Mouse (Mus musculus) lung, postnatal 36 days (tissue): ENCODE measurements around the gene Lnx1.
A peak's percentile ranks its signal among the peaks of the same experiment; 100 is the strongest.

Experiments used
- DNase-seq: peaks from one replicate; pipeline ENCODE4 v3.0.0; 2022; ENCODE audit warnings: mixed read lengths

Gene Lnx1

GRCm38 (mm10) chr5:74600010-74600409 is 102.7 kb downstream of the Lnx1 start:
- DNase-seq = no peak

GRCm38 (mm10) chr5:74593147-74593546 is 109.6 kb downstream of the Lnx1 start:
- DNase-seq = no peak

DNA sequence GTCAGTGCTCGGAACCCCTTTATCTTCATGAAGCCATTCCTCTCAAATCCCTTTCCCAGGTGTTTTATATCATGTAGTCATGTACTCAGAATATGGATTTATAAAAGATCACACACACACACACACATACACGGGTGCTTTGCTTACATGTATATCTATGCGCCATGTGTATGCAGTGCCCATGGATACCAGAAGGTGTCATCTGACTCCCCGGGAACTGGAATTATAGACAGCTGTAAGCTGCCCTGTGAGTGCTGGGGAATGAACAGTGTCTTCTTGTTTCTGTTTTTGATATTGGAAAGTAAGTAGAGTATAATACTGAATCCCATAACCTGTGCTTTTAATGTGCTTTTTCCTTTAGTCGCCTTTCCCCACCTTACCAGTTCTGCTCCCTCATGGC is 111.3 kb downstream of the Lnx1 start:
- no peak for DNase-seq

GRCm38 (mm10) chr5:74589133-74589532 is 113.6 kb downstream of the Lnx1 start:
- DNase-seq = no peak

DNA sequence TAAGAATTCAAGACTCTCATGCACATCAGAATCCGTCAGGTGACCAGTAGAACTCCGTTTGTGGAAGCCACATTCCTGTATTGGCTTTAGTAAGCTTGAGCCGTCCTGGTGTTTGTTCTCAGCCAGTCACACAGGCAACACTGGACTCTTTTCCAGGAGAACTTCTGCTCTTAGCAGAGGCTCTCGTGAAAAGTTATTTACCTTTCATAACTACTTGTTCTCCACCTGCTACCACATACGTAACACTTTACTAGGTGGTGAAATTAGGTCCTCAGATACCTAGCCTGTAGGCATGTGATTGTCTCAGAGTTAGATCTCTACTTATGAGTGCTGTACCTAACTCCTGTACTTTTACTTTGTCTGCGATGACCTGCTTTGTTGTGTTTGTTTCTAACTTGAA is 130.9 kb downstream of the Lnx1 start:
- DNase-seq = peak; percentile 57

DNA sequence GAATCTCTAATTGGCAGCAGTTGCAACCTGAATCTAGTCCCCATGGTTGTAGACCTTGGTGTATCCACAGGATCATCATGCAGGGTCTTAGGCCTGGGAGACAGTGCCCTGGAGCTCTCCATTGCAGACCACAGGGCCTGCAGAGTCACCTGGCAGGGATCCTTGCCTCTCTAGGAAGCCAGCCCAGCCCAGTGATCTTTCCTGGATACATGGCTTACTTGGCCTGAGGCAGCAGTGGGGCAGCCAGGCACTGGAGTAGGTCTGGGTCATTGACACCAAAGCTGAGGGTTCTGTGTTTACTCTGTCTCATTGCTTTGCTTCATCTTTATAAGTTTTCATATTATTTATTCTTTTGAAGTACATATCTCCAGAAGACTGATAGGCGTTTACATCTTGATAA is 141.6 kb downstream of the Lnx1 start:
- peak; percentile 10 for DNase-seq

DNA sequence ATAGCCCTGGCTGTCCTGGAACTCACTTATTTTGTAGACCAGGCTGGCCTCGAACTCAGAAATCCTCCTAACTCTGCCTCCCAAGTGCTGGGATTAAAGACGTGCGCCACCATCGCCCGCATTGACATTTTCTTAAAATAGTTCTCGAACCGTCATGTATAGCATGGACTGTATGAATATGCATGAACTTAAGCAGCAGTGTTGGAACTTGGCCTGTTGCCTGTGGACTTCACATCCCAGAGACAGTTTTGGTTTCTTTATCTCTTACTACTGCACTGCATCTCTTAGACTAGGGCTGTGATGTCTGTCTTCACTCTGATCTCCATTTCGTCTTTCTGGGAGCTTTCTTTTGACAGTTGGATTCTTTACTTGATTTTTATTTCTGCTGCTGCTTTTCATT is 153.1 kb downstream of the Lnx1 start:
- DNase-seq = no peak

DNA sequence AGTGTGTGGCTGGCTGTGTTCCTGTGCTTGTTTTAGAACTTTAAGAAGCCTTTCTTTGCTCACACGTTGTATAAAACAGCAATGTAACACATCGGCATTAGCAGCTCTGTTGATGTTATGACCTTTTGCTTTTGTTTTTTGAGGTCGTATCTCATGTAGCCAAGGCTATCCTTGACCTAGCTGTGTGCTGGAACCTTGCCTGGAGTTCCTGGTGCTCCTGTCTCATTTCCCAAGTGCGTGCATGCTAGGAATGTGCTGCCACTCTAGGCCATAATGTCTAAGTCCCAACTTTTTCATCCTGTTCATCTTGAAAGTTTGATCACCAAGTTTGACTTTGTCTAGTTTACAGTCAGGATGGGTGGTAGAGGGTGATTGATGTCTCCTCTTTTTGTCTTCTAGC is 157.1 kb downstream of the Lnx1 start:
- DNase-seq = no peak
